In genomic region chr10:21606931-21607330, GRCm38 (mm10) we compare ENCODE assay signal across 9 mouse cellular contexts. TPM values are rescaled to one million over a fixed set of nuclear protein-coding genes. Genes with fewer than 3 reads are reported as not detected.
DNase-seq lines count a peak whose midpoint lies in the region; ATAC-seq and TF ChIP-seq lines count a peak whose summit lies in the region.
"Had no signal": no experiment of that assay in that cellular context is flagged by ENCODE, and none has a peak within 500 bp of the region (broad histone marks: within the 10 kb centered on the region; RNA-seq: fewer than 3 reads in every experiment).

No protein-coding gene starts in this region.

- no peaks in the 10 kb centered on the region for H3K36me3 ChIP-seq in kidney, postnatal 0 days (ENCODE audit: insufficient read depth, low read length)
- H3K36me3 ChIP-seq in kidney, embryonic 15.5 days, result no peaks in the 10 kb centered on the region
- H3K36me3 ChIP-seq: limb, embryonic 12.5 days had no signal

- H3K4me3 ChIP-seq in kidney, postnatal 0 days (replicated peaks; ENCODE audit: low read depth, low read length), result no peak overlapping the region
- H3K4me3 ChIP-seq in kidney, embryonic 15.5 days (replicated peaks), result no peak overlapping the region
- H3K4me3 ChIP-seq: limb, embryonic 12.5 days had no signal

- 0 out of 2 replicates have a peak, but pooled peaks cover 5% of the 10 kb centered on the region for H3K4me1 ChIP-seq in kidney, postnatal 0 days (replicated peaks; ENCODE audit: insufficient read depth, low read length)
- peaks cover 15% of the 10 kb centered on the region for H3K4me1 ChIP-seq in kidney, embryonic 15.5 days

- DNase-seq in kidney, postnatal 0 days (ENCODE audit: low spot score), result peak; percentile 22
- peak; percentile 48 for DNase-seq in urinary bladder, postnatal 14 days (ENCODE audit: low spot score)
- no peak for DNase-seq in urinary bladder, postnatal 10 days (ENCODE audit: low spot score)
- peak; percentile 37 for DNase-seq in brain, adult 2 months (ENCODE audit: low read depth, low spot score)
- DNase-seq in testis, postnatal 14 days (ENCODE audit: low spot score), result no peak
- no peak for DNase-seq in B cell, adult 2 months

- H3K4me2 ChIP-seq in kidney, postnatal 0 days (ENCODE audit: low read length), result no peak overlapping the region
- H3K4me2 ChIP-seq in kidney, embryonic 15.5 days, result no peak overlapping the region
- H3K4me2 ChIP-seq: limb, embryonic 12.5 days had no signal

- no peaks in the 10 kb centered on the region for H3K9me3 ChIP-seq in kidney, postnatal 0 days (replicated peaks; ENCODE audit: low read length)
- H3K9me3 ChIP-seq in kidney, embryonic 15.5 days (replicated peaks), result no peaks in the 10 kb centered on the region
- H3K9me3 ChIP-seq: limb, embryonic 12.5 days had no signal

- no peak overlapping the region for H3K27ac ChIP-seq in kidney, postnatal 0 days
- H3K27ac ChIP-seq in kidney, embryonic 15.5 days, result no peak overlapping the region
- H3K27ac ChIP-seq: limb, embryonic 12.5 days; macrophage had no signal

- H3K9ac ChIP-seq in kidney, postnatal 0 days (ENCODE audit: low read depth, low read length), result no peak overlapping the region
- H3K9ac ChIP-seq in kidney, embryonic 15.5 days, result no peak overlapping the region
- H3K9ac ChIP-seq: limb, embryonic 12.5 days had no signal

- no peak for ATAC-seq in kidney, postnatal 0 days (replicated peaks; ENCODE audit: low FRiP score, low read depth)
- ATAC-seq in kidney, embryonic 15.5 days (replicated peaks; ENCODE audit: low FRiP score), result no peak

- H3K27me3 ChIP-seq in kidney, postnatal 0 days (ENCODE audit: insufficient read depth, low read length), result no peaks in the 10 kb centered on the region
- no peaks in the 10 kb centered on the region for H3K27me3 ChIP-seq in kidney, embryonic 15.5 days
- H3K27me3 ChIP-seq: limb, embryonic 12.5 days had no signal

- no peak for TF ChIP-seq CTCF in kidney, postnatal 0 days (IDR thresholded peaks at IDR 0.05; ENCODE audit: low read depth)

- 47% methylated on average over 5 of the region's 5 CpGs for WGBS in kidney, postnatal 0 days
- 49% methylated on average over 5 of the region's 5 CpGs for WGBS in kidney, embryonic 15.5 days

RNA-seq across cellular contexts. Expression of gene 1700020N01Rik, which starts 14.0 kb away (rescaled TPM):
- polyA plus RNA-seq in kidney, postnatal 0 days (2015; fragmentation: Nextera tagmentation; extraction: Ambion mirVana), result 0.29 and 0.36 TPM in 2 replicates
- not detected in 2 replicates for polyA plus RNA-seq in kidney, embryonic 15.5 days (2015; fragmentation: Nextera tagmentation; extraction: Ambion mirVana)
- polyA plus RNA-seq: limb, embryonic 12.5 days; macrophage had no signal

Comparison
In these comparisons a context has a peak if more than half of its experiments do, and no peak if none do; other contexts are left out.
1. DNase-seq: peak in kidney, postnatal 0 days (single experiment), urinary bladder, postnatal 14 days (single experiment) and brain, adult 2 months (single experiment); none in urinary bladder, postnatal 10 days (single experiment), testis, postnatal 14 days (single experiment) and B cell, adult 2 months (0 of 2).